Mouse (Mus musculus): ENCODE results near the gene Pacsin3.

Gene Pacsin3

DNA sequence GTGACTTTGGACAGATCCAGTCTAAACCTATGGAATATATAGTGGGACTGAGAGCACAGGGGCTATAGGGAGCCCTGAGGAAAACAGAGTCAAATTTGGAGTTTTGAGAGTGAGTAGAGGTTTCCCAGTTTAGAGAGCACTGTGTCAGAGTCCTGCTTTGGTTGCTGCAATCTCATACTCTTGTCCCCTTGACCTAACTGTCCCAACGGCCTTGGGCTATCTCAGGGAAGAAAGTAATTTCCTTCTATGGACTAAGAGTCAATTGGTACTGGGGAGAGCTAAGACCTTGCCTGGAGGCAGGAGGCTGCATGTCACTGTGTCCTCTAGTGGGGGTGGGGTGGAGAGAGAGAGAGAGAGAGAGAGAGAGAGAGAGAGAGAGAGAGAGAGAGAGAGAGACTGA, 3.1 kb downstream of the Pacsin3 start:
- DNase-seq (ENCODE audit: low read depth, low spot score) = no peak

DNA sequence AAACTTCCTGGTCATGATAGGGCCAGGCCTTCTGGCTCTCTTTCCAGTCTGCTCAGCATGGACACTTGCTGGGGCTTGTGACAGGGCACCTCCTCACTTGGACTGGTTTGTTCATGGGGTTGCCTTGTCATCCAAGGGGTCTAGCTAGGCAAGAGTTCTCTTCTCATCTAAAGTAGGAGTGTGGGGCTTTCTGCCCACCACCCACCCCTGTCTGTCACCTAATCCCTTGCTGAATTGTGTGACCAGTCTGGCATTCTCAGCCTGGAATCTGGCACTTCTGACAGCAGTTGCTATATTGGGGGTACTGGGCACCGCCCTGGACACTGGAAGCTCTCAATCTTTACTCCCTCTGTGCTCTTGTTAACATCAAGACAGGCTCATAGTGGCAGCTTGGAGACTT, 3.7 kb downstream of the Pacsin3 start:
- DNase-seq (ENCODE audit: low read depth, low spot score) = no peak

DNA sequence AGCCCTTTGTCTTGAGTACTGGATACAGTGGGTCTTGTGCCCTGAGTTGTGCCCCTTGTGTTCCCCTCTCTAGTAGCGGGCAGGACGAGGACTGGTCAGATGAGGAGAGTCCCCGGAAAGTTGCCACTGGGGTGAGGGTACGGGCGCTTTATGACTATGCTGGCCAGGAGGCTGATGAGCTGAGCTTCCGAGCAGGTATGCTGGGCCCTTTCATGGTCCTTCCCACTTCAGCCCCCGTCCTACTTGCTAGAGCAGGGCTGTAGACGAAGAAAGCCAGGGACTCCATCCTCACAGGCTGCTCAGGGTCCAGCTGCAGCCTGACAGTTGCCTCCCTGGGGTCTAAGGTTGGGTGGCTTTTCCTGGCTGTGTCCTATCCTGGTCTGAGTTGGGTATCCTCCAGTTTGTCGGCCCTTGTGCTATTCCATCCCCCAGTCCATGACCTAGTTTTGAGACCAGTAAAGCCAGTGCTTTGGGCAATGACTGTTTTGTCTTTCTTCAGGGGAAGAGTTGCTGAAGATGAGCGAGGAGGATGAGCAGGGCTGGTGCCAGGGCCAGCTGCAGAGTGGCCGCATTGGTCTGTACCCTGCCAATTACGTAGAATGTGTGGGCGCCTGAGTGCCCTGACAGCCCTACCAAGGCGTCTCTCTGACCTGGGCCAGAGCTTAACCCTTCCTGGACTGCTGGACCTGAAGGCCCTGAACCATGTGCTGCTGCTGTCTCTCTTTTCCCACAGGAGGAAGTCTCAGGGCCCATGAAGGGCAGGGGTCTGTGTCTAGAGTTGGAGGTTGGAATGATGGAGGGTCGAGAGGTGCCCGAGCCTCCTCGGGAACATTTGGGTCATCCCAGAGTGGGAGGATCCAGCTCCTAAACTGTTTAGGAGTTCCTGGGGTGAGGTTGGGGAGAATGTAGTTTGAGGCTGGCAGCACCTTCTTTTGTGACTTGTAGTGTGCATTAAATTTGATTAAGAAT, 8.2 kb downstream of the Pacsin3 start:
- no peak for DNase-seq (ENCODE audit: low read depth, low spot score)

DNA sequence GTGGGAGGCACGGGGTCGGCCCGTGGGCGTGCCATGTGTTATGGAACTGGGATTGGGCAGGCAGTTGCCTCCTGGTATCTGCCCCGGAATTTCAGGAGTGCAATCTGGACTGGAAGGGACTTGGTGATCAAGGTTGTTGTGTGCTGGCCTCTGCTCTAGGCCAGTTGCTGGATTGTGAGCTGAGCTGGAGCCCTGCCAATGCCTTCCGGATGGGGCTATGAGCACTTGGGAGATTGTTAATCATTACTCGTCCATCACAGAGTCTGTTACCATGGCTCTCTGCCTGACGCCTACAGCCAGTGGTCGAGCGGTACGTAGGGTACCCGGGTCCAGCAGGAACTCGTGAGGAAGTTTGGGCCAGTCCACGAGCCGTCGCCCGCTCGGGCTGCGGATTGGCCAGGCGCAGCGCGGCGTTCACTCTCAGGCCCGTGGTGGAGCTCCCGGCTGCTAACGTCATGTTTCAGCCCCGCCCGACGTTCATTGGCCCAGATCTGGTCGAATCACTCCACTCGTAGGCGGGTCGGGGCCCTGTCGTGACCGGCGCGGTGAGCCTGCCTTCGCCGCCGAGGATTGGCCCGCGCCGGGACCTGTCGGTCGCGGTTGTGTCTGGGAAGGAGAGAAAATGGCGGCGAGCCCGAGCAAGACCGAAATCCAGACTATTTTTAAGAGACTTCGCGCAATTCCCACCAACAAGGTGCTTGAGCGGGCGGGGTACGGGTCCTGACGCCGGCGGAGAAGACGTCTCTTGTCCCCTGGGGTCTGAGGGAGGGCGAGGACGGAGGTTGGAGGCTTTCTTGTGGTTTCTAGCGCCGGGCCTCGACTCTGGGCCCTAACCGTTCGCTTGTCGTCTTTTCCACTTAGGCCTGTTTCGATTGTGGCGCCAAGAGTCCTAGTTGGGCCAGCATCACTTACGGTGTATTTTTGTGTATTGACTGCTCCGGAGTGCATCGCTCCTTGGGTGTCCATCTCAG, 9.2 kb downstream of the Pacsin3 start, which contains the start of gene Arfgap2:
Gene Arfgap2 (plus strand): TSS at position 264 of the 971 bp plus-strand sequence.
- peak; percentile 96 for DNase-seq (ENCODE audit: low read depth, low spot score)

DNA sequence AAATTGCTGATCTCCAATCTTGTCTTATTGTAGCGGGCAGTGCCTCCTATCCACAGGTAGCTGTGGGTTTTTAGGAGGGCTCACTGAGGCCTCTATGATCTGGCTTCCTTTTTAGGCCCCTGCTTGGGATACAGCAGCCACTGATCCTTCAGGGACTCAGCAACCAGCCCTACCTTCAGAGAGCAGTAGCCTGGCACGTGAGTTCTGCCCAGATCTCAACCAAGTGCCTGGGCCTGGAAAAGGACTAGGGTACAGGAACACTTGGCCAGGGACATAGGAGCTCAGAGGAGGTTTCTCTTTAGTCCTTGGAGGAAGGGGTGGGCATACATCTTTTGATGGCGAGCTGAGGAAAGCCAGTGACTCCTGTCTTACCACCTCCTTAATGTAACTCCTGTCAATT, 12.3 kb downstream of the Pacsin3 start:
- DNase-seq (ENCODE audit: low read depth, low spot score) = no peak

DNA sequence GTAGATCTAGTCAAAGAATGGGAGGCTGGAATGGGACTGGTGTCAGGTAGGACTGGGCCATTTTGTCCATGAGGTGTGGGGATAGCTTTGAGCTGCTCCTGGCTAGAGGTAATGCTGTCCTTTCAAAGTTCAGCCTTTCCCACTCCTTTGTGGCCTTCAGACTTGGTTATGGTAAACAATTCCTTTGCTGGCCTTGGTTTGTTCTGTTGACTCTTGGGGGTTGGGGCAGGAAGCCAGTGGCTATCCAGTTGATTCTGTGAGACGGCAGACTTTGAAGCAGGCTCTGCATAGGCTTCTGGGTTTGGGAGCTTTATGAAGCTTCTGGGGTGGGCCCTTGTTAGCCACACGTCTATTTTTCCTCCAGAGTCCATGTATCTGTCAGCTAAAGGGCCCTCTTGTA, 13.0 kb downstream of the Pacsin3 start:
- DNase-seq (ENCODE audit: low read depth, low spot score) = no peak

DNA sequence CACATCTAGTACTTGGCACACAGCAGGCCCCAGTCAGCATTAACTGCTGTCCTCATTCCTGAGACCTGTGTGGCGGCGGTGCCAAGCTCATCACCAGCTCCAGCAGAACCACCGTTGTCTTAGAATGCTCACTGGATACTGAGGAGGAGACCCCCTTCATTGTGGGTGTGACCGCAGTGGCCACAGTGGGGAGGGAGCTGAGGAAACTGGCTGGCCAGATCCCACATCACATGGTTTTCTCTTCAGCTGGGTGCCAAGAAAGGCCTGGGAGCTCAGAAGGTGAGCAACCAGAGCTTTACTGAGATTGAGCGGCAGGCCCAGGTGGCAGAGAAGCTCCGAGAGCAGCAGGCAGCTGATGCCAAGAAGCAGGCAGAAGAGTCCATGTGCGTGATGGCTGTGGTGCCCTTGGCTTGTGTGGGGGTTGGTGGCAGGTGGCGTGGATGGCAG, 14.0 kb downstream of the Pacsin3 start:
- DNase-seq (ENCODE audit: low read depth, low spot score) = no peak

DNA sequence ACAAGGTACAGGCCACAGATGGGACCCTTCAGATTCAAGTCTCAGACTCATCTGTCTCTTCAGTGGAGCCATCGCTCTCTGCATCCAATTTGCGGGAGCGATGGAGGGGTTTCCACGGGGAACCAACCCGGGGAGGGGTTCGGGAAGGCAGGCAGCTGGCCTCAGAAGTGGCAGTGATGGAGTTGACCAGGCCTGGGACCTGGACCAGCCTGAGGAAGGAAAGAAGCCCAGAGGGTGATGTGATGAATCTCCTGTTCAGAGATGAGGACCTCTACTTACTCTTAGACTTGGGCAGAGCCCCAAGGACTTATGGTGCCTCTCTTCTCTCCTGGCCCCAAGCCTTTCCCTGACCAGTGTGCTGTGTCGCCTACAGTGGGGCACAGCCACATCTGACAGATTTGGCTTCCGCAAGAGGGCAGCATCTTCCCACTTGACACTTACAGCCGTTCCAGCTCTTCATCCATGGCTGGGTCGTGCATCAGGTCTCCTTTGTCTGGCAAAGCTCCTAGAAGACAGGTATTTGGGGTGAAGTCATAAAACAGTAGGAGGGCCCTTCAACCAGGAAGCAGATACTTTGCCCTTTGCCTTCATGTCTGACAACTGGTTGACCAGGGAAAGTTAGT, 23.1 kb downstream of the Pacsin3 start:
- peak; percentile 59 for DNase-seq (ENCODE audit: low read depth, low spot score)

DNA sequence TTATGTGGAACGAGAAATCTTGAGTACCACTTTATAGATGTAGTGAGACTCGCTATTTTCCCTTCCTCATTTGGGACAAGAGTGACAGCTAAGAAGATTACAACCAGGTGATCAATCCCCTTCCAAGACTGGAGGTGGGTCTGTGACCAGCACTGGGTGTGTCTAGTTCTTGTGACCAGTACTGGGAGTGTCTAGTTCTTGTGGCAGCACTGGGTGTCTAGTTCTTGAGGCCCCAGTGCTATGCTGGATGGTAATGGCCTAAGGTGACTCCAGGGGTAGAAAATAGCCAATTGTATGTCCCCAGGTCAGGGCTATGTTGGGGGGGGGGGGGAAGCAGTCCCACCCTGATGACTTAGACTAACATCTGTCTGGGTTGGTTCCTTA, 23.6 kb downstream of the Pacsin3 start:
- no peak for DNase-seq (ENCODE audit: low read depth, low spot score)

DNA sequence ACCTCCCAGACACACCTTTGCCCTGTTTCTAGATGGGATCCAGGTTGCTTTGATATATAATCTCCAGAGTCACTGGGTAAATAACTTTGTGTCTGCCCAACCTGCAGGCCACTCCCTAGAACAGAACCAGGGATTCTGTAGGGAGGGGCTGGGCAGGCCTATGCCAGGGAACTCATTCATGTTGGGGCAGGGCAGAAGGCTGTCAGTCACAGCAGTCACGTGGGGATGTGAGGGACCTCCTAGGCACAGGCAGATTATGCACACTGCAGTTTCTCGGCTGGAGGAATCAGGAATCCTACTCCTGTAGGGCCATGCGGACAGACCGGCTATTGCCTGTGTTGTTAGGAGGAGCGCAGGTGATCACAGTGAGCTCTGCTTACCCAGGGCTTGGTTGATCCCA, 25.6 kb downstream of the Pacsin3 start:
- DNase-seq (ENCODE audit: low read depth, low spot score) = no peak

DNA sequence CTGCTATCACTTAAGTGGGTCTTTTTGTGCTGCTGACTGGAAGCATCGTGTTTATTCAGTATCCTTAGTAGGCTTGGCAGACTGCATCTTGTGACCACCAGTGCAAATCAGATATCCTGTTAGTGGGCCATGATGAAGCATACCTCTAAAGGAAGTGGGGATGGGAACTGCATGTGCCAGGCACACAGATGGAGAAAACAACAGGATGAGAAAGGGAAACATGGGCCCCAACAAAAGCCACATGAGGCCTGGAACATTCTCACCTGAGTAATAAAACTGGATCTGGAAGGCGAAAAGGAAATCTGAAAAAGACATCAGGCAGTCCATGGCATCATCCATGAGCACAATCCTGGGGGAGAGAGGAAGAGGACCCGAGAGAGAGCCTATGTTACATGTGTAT, 28.2 kb downstream of the Pacsin3 start:
- no peak for DNase-seq (ENCODE audit: low read depth, low spot score)

DNA sequence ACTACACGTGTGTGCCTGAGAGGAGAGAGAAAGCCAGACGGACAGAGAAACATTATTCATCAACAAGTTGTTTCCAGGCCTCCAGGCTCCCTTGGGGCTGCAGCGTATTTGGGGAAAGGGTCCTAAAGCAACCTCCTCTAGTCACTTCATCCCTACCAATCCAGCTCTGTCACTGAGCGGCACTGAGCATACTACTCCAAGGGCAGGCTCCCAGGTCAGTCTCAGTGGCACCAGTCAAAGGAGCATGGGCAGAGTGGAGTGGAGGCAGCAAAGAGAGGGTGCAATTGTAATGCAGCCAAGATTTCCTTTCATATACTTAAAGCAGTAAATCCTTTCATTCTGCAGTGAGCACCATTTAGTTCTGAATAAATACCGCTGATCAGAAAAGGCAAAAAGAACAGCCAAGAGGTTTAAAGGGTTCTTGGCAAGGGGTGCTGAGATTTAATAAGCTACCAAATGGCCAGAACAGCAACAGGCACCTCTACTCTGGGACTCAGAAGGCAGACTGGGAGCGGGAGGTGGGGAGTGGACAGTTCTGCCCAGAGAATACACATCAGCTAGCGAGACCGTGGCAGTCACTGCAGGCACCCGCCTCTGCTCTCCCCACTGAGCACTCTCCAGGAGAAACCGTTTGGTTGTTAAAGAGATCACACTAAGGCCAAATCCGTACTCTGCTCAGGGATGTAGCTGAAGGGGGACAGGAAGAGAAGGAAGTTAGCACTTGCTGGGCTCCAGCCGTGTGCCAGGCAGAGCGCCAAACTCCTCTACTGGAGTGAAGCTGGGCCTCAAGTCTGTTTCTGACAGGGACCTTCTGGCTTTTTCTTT, 28.8 kb downstream of the Pacsin3 start:
- DNase-seq (ENCODE audit: low read depth, low spot score) = no peak

DNA sequence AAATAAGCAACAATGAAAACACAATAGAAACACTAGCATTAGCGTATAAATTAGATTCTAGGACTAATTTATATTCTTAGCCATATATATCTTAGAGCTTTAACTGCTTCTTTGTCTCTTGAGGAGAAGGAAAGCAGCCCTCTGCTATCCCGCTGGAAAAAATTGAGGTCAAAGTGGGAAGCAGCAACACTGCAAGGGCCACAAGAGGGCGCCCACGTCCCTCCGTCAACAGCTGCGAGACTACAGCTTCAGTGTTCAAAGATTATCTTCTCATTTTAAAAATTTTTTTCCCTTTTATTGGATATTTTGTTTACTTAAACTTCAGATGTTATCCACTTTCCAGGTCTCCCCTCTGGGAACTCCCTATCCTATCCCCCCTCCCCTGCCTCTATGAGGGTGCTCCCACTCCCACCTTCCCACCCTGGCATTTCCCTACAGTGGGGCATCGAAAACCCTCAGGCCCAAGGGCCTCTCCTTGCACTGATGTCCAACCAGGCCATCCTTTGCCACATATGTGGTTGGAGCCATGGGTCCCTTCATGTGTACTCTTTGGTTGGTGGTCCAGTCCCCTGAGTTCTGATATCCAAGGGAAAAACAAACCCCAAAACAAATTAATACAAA, 30.2 kb downstream of the Pacsin3 start:
- peak; percentile 67 for DNase-seq (ENCODE audit: low read depth, low spot score)

DNA sequence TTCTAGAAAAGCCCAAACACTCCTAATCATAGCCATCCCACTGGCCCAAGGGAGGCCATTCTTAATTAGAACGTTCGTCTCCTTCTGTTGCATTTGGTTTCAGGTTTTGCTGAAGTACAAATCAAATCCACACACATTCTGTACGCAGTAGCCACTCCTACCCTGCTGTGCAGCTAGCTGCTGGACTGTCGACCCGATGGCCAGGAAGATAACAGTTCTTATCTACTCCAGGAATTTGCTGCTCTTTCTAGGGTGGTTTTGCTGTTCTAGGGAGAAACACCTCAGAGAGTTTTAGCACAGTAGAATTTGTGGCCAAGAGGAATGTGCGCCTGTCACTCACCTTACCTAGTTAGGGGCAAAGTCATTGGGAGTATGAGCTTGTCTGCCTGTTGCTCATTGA, 31.8 kb downstream of the Pacsin3 start:
- no peak for DNase-seq (ENCODE audit: low read depth, low spot score)

DNA sequence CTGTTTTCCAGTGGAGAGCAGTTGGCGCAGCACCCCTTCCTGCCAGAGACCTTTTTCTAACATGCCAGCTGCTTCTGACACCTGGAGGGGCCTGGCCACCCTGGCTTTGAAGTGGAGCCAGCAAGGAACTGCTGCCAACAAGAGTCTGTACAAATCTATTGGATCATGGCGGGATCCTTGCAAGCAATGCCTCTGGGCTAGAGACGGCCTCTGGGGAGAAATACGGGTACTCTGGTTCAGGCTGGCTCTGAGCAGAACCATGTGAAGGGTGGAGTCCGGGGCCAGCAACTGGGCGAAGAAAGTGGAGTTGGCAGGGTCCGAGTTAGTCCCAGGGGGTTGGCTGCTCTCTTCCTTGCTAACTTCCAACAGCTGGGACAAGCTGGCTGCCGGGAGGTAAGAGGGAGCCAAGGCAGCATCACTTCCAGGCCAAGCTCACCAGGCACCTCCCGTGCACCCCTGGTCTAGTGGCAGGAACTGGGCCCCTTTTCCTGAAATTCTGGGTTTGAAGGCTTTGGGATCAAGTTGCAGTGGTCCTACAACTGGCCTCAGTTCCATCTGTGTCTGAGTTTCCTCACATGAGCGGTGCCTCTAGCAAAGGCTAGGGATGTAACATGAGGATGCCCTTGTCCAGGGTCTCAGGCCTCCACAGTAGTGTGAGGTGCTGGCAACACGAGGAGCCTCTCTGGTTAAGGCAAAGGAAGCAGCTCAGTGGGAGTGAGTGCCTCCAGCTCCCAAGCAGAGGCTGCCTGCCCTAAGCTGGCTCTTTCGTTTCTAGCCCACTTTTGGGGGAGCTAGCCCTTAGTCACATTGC, 35.6 kb downstream of the Pacsin3 start:
- DNase-seq (ENCODE audit: low read depth, low spot score) = no peak

DNA sequence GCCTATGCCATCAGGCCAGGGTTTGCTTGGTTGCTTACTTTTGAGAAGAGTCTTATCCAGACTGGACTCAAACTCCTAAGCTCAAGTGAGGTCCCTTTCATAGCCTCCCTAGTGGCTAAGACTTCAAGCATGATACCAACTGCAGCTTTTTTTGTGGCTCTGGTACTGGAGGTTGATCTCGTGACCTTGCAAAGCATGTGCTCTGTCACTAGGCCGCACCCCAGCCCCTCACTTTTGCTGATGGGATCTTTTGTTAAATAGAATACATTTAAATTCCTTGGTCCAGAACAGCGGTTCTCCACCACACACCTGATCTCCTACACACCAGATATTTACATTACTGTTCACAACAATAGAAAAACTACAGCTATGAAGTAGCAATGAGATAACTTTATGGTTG, 38.5 kb downstream of the Pacsin3 start:
- DNase-seq (ENCODE audit: low read depth, low spot score) = no peak

DNA sequence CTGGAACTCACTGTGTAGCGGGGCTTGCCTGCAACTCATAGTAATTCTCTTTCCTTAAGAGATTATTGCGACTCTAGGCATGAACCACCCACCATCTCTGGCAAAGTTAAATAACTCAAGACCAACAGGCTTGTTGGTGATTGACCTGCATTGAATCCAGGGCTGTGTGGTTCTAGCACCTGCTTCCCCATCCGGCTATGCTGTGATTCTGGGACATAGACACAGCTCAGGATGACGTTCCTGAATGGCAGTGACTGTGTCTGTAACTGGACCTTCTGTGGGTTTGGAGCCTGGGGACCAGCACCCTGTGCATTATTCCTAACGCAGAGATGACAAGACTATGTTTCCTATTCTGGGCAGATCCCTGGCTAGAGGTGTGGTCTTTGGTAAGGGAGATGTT, 40.1 kb downstream of the Pacsin3 start:
- no peak for DNase-seq (ENCODE audit: low read depth, low spot score)

DNA sequence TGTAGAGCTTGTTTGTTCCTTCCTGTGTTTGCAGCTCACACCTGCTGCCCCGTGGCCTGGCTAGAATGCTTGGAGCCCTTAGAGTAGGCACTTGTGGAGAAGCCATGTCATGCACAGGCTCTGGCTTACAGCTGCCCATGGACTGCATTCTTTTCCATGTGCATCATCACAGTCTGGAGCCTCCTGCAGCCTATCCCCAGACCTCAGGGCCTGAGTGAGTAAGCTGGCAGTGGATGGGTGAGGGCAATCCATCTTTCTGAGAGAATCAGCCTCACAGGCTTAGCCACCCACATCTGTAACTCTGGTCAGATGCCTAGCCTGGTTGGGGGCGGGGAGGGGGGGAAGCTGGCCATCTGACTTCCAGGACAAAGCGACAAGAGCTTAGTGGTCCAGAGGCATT, 43.4 kb downstream of the Pacsin3 start:
- DNase-seq (ENCODE audit: low read depth, low spot score) = no peak

DNA sequence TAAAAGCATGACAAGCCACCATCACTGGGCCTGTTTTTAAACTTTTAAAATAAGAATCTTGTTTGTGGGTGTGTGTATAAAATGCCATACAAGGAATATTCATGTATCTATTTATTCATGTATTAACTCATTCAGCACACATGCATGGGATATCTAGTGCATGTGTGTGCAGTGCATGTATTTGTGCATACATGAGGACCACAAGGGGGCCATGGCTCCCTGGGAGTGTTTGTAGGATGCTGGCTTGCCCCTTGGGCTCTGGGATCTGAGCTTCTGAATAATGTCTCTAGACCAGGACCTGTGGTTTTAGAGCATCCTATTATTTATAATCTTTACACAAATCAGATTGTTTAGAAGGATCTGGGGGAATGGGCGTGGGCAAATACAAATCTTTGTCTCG, 45.0 kb downstream of the Pacsin3 start:
- DNase-seq (ENCODE audit: low read depth, low spot score) = no peak

DNA sequence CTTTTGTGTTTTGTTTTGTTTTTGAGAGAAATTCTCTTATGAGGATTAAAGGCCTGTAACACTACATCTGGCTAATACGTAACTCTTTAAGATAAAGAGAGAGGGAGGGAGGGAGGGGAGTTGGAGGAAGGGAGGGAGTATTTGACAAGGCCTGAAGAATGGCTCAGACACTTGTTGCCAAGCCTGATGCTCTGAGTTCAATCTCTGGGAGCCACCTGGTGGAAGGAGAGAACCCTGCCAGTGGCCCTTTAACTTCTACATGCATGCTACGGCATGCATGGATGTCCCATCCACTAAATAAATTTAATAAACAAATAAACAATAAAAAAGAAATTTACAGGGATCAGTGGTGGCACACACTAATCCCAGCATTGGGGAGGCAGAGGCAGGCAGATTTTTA, 46.1 kb downstream of the Pacsin3 start:
- no peak for DNase-seq (ENCODE audit: low read depth, low spot score)

Measured in retina, postnatal 7 days (tissue).